Mouse (Mus musculus) small intestine, adult 2 months (tissue): ENCODE measurements around the gene Spata17. TPM values are rescaled to one million over a fixed set of nuclear protein-coding genes. Genes with fewer than 3 reads are reported as not detected.

ENCODE experiments used
- H3K27ac ChIP-seq: fragments of 200-500 bp; 2 replicates; pipeline ENCODE4 v1.5.1; 2012; ENCODE audit warnings: low read depth, low read length, control low read depth, inconsistent platforms; ENCODE audit not compliant: insufficient read depth
- H3K27me3 ChIP-seq: fragments of 200-500 bp; 2 replicates; pipeline ENCODE4 v1.6.1; 2012; ENCODE audit warnings: mild to moderate bottlenecking, moderate library complexity, low read length, inconsistent platforms; ENCODE audit not compliant: control insufficient read depth, insufficient read depth
- H3K36me3 ChIP-seq: fragments of 200-500 bp; 2 replicates; pipeline ENCODE4 v1.6.1; 2012; ENCODE audit warnings: mild to moderate bottlenecking, low read length, control low read depth, inconsistent platforms; ENCODE audit not compliant: control insufficient read depth, insufficient read depth
- H3K4me1 ChIP-seq: fragments of 200-500 bp; 2 replicates; pipeline ENCODE4 v1.6.1; 2012; ENCODE audit warnings: low read length, inconsistent platforms, mixed read lengths; ENCODE audit not compliant: control insufficient read depth, insufficient read depth, insufficient read length
- H3K4me3 ChIP-seq: fragments of 200-500 bp; 2 replicates; pipeline ENCODE4 v1.5.1; 2012; ENCODE audit warnings: low read depth, mild to moderate bottlenecking, control low read depth, inconsistent platforms, low read length, moderate library complexity
- CTCF ChIP-seq: fragments of 200-500 bp; IDR thresholded peaks from 2 replicates; pipeline ENCODE4 v1.5.1; 2012; ENCODE audit warnings: low read depth, mild to moderate bottlenecking, control low read depth, inconsistent platforms, low read length, moderate library complexity, mixed read lengths; ENCODE audit not compliant: insufficient replicate concordance, insufficient read length; ENCODE audit errors: extremely low read depth
- POLR2A ChIP-seq: fragments of 200-500 bp; IDR thresholded peaks from 2 replicates; pipeline ENCODE4 v1.6.1; 2012; ENCODE audit warnings: low read depth, mild to moderate bottlenecking, control low read depth, inconsistent platforms, low read length, moderate library complexity
- WGBS: fragments of 180-500 bp; shearing (Covaris S2); methylation state at CpG from one replicate; pipeline ENCODE4 v1.1.7; 2018; 5-methylcytosine and 5-hydroxymethylcytosine counted together
- polyA plus RNA-seq: library from polyadenylated mRNA; depleted of rRNA; stranded (reverse); fragments of >200 nt; gene quantifications from 2 replicates; pipeline ENCODE4 v1.2.3, GENCODE M21; 2012

Gene Spata17
- polyA plus RNA-seq, 1 experiment: not detected

- Histone ChIP-seq H3K27me3 (no peaks in the 10 kb centered on the region), H3K27ac (no peak overlapping the region), H3K4me3 (no peak overlapping the region), H3K36me3 (no peaks in the 10 kb centered on the region), H3K4me1 (peaks cover 3% of the 10 kb centered on the region; the same call in 1 of the 2 replicates)
- WGBS: 49% methylated on average over 4 of the region's 4 CpGs
- TF ChIP-seq POLR2A (no peak), CTCF (no peak)
Measured at GRCm38 (mm10) chr1:187016116-187016515, 199.1 kb downstream of the Spata17 start.

DNA sequence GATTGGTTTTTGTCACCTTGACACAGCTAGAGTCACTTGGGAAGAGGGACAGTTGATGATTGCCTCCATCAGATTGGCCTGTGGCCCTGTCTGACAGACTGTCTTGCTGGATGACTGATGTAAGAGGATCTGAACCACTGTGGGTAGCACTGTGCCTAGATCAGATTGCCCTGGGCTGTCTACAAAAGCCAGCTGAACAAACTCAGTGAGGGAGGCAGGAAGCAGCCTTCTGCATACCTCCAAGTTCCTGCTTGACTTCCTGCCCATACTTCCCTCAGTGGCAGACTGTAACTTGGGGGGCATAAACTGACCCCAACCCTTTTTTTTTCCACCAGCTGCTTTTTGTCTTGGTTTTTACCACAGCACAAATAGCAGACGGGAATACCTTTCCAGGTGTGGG, 199.6 kb downstream of the Spata17 start:
- Histone ChIP-seq H3K36me3 (no peaks in the 10 kb centered on the region), H3K27ac (no peak overlapping the region), H3K4me1 (peaks cover 3% of the 10 kb centered on the region; the same call in 1 of the 2 replicates), H3K27me3 (no peaks in the 10 kb centered on the region), H3K4me3 (no peak overlapping the region)
- TF ChIP-seq POLR2A (no peak), CTCF (no peak)
- 79% methylated on average over 1 of the region's 1 CpGs for WGBS

DNA sequence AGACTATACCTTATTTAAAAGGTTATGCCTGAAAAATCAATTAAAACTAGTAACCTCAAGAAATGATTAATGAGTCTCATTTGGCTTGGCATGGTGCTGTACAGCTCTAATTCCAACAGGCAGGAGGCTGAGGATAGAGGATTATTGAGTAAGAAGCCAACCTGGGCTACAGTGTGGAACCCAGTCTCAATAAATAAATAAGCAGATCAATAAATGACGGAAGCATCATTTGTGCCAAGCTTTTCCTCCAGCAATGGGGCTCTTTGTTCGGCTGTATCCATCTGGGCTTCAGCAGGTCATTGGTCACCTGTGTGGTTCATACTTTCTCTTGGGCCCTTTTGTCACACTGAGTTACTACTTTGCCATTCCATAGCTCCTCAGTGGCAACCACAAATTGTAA, 201.1 kb downstream of the Spata17 start:
- Histone ChIP-seq H3K27me3 (no peaks in the 10 kb centered on the region), H3K27ac (no peak overlapping the region), H3K4me3 (no peak overlapping the region), H3K36me3 (no peaks in the 10 kb centered on the region), H3K4me1 (no peaks in the 10 kb centered on the region)
- no peak for TF ChIP-seq POLR2A
- no peak for TF ChIP-seq CTCF
- 75% methylated on average over 2 of the region's 2 CpGs for WGBS

- Histone ChIP-seq H3K36me3 (no peaks in the 10 kb centered on the region), H3K4me3 (no peak overlapping the region), H3K27ac (no peak overlapping the region), H3K27me3 (no peaks in the 10 kb centered on the region), H3K4me1 (no peaks in the 10 kb centered on the region)
- WGBS: 82% methylated on average over 4 of the region's 4 CpGs
- no peak for TF ChIP-seq CTCF
- TF ChIP-seq POLR2A: no peak
Measured at GRCm38 (mm10) chr1:187011601-187012000, 203.7 kb downstream of the Spata17 start.

- TF ChIP-seq POLR2A (no peak), CTCF (no peak)
- Histone ChIP-seq H3K4me1 (no peaks in the 10 kb centered on the region), H3K27ac (no peak overlapping the region), H3K4me3 (no peak overlapping the region), H3K27me3 (no peaks in the 10 kb centered on the region), H3K36me3 (no peaks in the 10 kb centered on the region)
- 79% methylated on average over 11 of the region's 11 CpGs for WGBS
Measured at GRCm38 (mm10) chr1:187010071-187010470, 205.2 kb downstream of the Spata17 start.

- H3K4me3 ChIP-seq: no peak overlapping the region
- TF ChIP-seq POLR2A: no peak
- no peak for TF ChIP-seq CTCF
Measured at GRCm38 (mm10) chr1:187008236-187008635, 207.0 kb downstream of the Spata17 start.

DNA sequence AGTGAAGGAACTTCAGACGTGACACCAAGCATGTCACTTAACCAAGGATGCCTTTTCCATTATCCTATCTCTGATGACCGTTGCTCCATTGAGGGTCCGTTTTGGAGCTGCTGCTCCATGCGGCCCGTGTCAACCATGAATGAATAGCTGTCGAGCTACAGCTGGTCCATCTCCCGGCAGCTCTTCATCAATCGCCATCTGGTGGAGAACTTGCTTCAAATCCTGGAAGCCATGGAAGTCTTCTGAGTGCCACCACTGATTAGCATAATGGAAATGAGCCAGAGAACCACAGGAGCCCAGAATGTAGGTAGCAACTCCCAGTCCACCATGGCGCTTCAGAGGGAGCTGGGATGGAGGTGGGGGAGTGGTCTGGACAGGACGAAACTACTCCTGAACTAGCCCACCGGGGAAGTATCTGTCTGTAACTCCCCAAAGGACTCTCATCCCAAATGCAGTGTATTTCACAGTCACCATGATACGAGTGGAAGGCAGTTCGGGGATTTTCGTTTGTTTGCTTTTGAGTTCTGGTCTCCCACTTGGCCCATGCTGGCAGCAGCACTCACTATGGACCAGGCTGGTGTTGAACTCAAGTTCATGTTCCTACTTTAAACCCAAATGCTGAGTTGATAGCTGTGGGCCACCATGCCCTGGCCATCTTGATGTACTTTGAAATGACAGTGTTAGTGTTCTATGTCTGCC, 208.9 kb downstream of the Spata17 start:
- no peaks in the 10 kb centered on the region for H3K36me3 ChIP-seq
- H3K27me3 ChIP-seq: no peaks in the 10 kb centered on the region
- WGBS: 90% methylated on average over 14 of the region's 14 CpGs

More at GRCm38 (mm10) chr1:187008236-187008635, 207.0 kb downstream of the Spata17 start:
- Histone ChIP-seq H3K27me3 (no peaks in the 10 kb centered on the region), H3K4me1 (no peaks in the 10 kb centered on the region), H3K27ac (no peak overlapping the region), H3K36me3 (no peaks in the 10 kb centered on the region)
- 82% methylated on average over 7 of the region's 7 CpGs for WGBS

DNA sequence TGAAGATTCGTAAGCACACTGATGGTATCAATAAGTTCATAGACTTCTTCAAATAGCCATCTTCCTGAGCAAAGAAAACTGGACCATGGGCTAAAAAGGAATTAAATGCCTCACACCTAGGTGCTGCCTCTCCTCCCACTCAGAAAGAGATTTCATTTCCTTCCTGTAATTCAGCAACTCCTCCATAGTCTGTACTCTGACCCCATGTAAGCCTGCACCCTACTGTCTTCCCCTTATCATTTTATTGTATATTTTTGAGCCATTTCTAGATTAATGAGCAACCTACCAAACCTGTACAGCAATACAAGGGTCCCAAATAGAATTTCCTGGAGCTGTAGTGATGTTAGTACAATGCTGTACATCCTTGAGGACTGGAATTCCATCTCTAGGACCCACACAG, 211.0 kb downstream of the Spata17 start:
- no peak overlapping the region for H3K27ac ChIP-seq
- TF ChIP-seq CTCF (no peak), POLR2A (no peak)
- 85% methylated on average over 1 of the region's 1 CpGs for WGBS
- H3K36me3 ChIP-seq: no peaks in the 10 kb centered on the region
- H3K27me3 ChIP-seq: no peaks in the 10 kb centered on the region
- H3K4me1 ChIP-seq: no peaks in the 10 kb centered on the region
- H3K4me3 ChIP-seq: no peak overlapping the region

More for the DNA sequence above, 208.9 kb downstream of the Spata17 start:
- no peak for TF ChIP-seq CTCF
- no peak for TF ChIP-seq POLR2A
- H3K4me3 ChIP-seq: no peak overlapping the region
- H3K27ac ChIP-seq: no peak overlapping the region
- no peaks in the 10 kb centered on the region for H3K4me1 ChIP-seq
